Mouse (Mus musculus) thymus, adult 2 months (tissue): ENCODE measurements around the gene Sin3a. TPM values are rescaled to one million over a fixed set of nuclear protein-coding genes. Genes with fewer than 3 reads are reported as not detected.

Source experiments
- DNase-seq: peaks from one replicate; pipeline ENCODE4 v3.0.0; 2021
- H3K27ac ChIP-seq: fragments of 200-500 bp; 2 replicates; pipeline ENCODE4 v1.5.1; 2012; ENCODE audit warnings: low read length, control low read depth; ENCODE audit not compliant: control insufficient read depth, insufficient read depth
- H3K27me3 ChIP-seq: fragments of 200-500 bp; 2 replicates; pipeline ENCODE4 v1.6.1; 2012; ENCODE audit warnings: mild to moderate bottlenecking, low read length, moderate library complexity, mixed read lengths; ENCODE audit not compliant: control insufficient read depth, insufficient read depth
- H3K36me3 ChIP-seq: fragments of 200-500 bp; 2 replicates; pipeline ENCODE4 v1.6.1; 2012; ENCODE audit warnings: mild to moderate bottlenecking, low read length, moderate library complexity; ENCODE audit not compliant: control insufficient read depth, insufficient read depth
- H3K4me1 ChIP-seq: fragments of 200-500 bp; replicated peaks from 2 replicates; pipeline ENCODE4 v1.6.1; 2012; ENCODE audit warnings: low read length; ENCODE audit not compliant: control insufficient read depth, insufficient read depth
- H3K4me3 ChIP-seq: fragments of 200-500 bp; 2 replicates; pipeline ENCODE4 v1.5.1; 2012; ENCODE audit warnings: mild to moderate bottlenecking, low read length, control low read depth, moderate library complexity; ENCODE audit not compliant: control insufficient read depth, insufficient read depth
- CTCF ChIP-seq: fragments of 200-500 bp; IDR thresholded peaks from 2 replicates; pipeline ENCODE4 v1.5.1; 2012; ENCODE audit warnings: mild to moderate bottlenecking, control low read depth, low read length, moderate library complexity, borderline replicate concordance; ENCODE audit not compliant: control insufficient read depth, poor library complexity, insufficient read depth; ENCODE audit errors: extremely low read depth
- POLR2A ChIP-seq: fragments of 200-500 bp; IDR thresholded peaks from 2 replicates; pipeline ENCODE4 v1.6.1; 2012; ENCODE audit warnings: mild to moderate bottlenecking, low read length, control low read depth, moderate library complexity; ENCODE audit not compliant: control insufficient read depth, poor library complexity, insufficient read depth; ENCODE audit errors: extremely low read depth
- WGBS: fragments of 180-500 bp; shearing (Covaris S2); methylation state at CpG from one replicate; pipeline ENCODE4 v1.1.7; 2018; 5-methylcytosine and 5-hydroxymethylcytosine counted together
- polyA plus RNA-seq: library from polyadenylated mRNA; depleted of rRNA; stranded (reverse); fragments of >200 nt; gene quantifications from 2 replicates; pipeline ENCODE4 v1.2.3, GENCODE M21; 2012

Sin3a gene
- polyA plus RNA-seq, 1 experiment, result 237 TPM

GRCm38 (mm10) chr9:57075681-57076381 lies 4.0 kb downstream of the Sin3a start:
- H3K27ac ChIP-seq, result peak overlapping the region; percentile 84
- WGBS, result under 1% methylated on average over 43 of the region's 43 CpGs
- peak; percentile 99 for DNase-seq
- peaks cover 12% of the 10 kb centered on the region for H3K4me1 ChIP-seq
- H3K4me3 ChIP-seq, result peak overlapping the region; percentile 54
- no peaks in the 10 kb centered on the region for H3K27me3 ChIP-seq
- TF ChIP-seq CTCF (0 out of 2 replicates have a peak, but pooled peaks have one; percentile 11), POLR2A (peak; percentile 77)
- H3K36me3 ChIP-seq, result no peaks in the 10 kb centered on the region

GRCm38 (mm10) chr9:57076701-57077660 lies 5.1 kb downstream of the Sin3a start:
- Histone ChIP-seq H3K27ac (peak overlapping the region; percentile 69), H3K36me3 (no peaks in the 10 kb centered on the region), H3K4me1 (peaks cover 12% of the 10 kb centered on the region), H3K4me3 (peak overlapping the region; percentile 73), H3K27me3 (no peaks in the 10 kb centered on the region)
- DNase-seq, result peak; percentile 88
- no peak for TF ChIP-seq POLR2A
- no peak for TF ChIP-seq CTCF
- WGBS, result 1% methylated on average over 71 of the region's 72 CpGs

- DNase-seq, result no peak
- Histone ChIP-seq H3K27me3 (no peaks in the 10 kb centered on the region), H3K4me3 (no peak overlapping the region), H3K4me1 (peaks cover 2% of the 10 kb centered on the region), H3K27ac (no peak overlapping the region), H3K36me3 (peaks cover 10% of the 10 kb centered on the region)
- WGBS, result 96% methylated on average over 3 of the region's 3 CpGs
- TF ChIP-seq POLR2A, result no peak
- no peak for TF ChIP-seq CTCF
Observed at GRCm38 (mm10) chr9:57082236-57082635, 10.4 kb downstream of the Sin3a start.

GRCm38 (mm10) chr9:57117261-57117755 lies 45.5 kb downstream of the Sin3a start:
- Histone ChIP-seq H3K4me3 (no peak overlapping the region), H3K27me3 (no peaks in the 10 kb centered on the region), H3K4me1 (no peaks in the 10 kb centered on the region), H3K27ac (no peak overlapping the region), H3K36me3 (peaks cover 78% of the 10 kb centered on the region)
- no peak for TF ChIP-seq CTCF
- no peak for TF ChIP-seq POLR2A
- WGBS, result 96% methylated on average over 13 of the region's 13 CpGs
- DNase-seq, result no peak

DNA sequence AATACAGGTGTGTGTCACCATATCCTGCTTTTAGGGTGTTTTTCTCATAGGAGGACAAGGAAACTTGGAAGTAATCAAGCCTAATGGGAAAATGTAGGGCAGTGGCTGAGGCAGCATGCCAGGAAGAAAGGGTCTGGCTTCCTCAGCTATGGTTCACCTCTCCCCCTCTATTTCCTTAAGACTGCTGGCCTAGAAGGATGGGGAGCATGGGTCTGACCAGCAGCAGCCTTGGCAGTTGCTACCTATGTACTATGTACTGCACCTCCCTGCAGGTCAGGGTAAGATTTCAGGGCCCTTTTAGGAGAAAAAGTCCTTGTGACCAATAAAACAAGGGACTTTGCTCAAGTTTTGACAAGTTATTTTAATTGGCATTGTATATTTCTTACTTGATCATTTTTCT lies 57.8 kb downstream of the Sin3a start:
- no peak overlapping the region for H3K4me3 ChIP-seq
- no peak for DNase-seq
- H3K4me1 ChIP-seq, result peaks cover 6% of the 10 kb centered on the region
- no peaks in the 10 kb centered on the region for H3K27me3 ChIP-seq
- peaks cover 37% of the 10 kb centered on the region for H3K36me3 ChIP-seq
- TF ChIP-seq CTCF, result no peak
- no peak for TF ChIP-seq POLR2A
- no peak overlapping the region for H3K27ac ChIP-seq
